Mouse (Mus musculus): Measurements from ENCODE around the gene Ppfia2.

The Ppfia2 gene

DNA sequence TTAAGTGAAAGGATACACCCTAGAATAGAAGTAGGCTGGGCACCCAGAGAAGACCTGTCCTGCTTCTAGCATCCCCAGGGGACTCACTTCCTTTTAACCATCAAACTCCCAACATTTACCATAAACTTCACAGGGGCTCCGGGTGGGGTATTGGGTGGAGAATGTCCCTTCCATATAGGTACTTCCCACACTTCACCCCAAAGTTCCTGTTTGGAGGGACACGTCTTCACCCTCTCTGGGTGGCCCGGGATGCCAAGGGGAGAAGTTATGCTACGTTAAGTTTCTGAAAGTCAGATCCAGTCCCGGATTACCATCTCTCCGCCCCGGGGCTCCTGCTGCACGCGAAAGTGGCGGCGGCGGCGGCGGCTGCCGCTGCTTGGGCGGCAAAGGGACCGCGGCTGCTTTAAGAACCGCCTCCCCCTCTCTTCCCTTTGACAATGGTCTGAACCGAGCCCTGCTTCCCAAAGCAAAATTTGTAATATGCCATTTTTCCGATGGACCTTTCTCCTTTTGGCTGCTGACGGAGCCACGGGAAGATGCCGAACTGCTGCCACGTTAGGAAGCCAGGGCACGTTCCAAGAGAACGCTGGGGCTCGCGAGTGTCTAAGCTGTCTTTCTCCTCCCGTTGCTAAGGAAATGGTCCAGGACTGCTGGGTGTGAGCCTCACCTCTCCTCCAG lies at the start of gene Ppfia2:
Ppfia2 (plus strand) TSS at position 485 of the 678 bp plus-strand sequence.
- no peak for DNase-seq (ENCODE audit: low spot score in 2 of 2)

DNA sequence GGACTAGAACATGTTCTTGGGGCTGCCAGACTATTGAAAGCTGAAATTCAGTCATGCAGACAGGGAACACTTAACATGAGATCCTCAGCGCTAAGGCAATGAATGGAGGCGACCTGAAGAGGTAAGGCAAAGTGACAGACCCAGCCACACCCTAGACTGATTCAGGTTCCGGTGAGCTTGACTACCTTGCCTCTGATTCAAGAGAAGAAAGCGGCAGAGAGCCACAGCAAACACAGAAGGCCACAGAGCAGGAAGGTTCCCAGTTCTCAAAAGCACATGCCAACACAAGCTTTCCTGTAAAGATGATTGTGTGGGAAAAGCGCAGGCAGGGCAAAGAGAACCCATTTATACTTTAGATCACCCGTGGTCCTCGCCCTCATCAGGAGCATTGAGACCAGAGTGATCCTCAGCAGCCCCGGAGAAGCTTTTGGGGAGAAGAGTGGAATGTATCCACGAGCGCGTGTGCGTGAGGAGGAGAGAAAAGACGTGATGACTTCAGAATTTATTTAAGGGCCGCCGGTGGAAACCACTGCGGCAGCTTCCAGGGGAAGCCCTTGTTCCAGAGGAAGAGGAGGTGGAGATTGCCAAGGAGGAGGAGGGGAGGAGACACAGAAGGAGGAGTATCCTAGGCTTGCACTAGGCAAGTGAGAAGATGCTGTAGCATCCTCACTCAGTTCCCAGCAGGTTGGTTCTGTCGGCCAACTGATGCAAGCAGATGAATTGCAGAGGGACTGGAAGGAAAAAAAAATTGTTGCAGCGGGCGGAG lies 1.0 kb upstream of the Ppfia2 start:
- no peak for DNase-seq (ENCODE audit: low spot score in 2 of 2)

DNA sequence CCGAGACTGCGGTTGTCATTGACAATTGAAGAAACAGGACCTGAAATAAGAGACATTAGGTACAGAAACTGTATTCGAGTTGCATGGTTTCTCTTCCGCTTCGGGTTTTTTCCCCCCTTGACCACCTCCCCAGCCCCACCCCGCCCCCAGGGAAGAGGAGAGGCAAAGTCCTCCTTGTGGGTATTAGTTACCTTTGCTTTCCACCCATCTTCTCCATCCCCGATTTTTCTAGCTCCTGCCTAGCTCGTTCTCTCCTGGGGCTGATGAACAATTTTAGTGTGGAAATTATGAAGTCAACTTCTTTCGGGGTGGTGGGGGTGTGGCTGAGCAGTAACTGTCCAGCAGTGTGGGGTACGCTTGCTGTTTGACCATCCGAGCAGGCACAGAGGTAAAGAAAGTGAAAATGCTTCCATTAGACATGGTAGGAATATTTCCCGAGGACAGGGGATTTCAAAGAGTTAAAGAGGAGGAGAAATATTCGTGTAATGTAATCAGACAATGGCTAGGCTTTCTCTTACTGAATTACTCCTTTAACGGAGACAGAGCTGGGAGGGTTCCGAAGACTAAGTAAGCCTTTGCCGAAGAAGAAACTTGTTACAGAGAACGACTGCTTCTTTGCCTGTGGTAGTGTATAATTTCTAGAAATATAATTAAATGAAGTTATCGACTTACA lies 530 bp downstream of the Ppfia2 start:
- DNase-seq (ENCODE audit: low spot score in 2 of 2), result no peak

DNA sequence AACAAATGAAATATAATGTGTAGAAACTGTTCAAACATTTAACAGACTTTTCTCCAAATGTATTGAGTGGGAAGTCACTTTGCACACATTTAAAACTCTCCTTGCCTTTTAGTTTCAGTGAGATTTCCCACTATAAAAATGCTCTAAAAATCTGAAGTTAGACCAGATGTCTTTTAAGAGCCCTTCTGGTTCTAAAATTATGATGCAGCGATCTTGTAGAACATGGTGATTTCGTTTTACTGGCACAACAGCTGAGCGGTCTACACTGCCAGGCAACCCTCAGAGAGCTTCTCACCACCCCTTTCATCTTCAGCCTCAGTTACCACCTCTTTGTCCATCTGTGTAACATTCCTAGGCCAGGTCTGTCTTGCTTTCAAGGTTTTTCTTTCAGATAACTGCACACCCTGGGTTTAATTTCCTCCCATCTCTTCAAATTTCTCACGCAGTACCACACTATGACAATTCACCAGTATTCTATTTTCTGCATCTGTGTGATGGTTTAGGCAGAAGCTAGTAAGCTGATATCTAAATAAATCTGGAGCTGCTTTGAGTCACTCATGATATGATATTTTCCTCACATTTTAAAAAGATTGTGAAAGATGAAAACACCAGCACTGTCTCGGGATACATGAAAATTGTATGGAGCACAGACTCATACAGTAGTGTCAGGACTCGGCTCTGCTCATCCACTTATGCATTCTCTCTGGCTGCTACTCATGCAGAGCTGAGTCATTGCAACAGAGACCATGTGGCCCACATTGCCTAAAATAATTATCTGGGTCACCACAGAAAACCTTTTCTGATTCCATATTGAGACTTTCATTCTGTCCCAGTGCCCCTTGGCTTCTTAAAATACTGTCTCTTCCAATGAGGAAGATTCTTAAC lies 39.4 kb downstream of the Ppfia2 start:
- DNase-seq (ENCODE audit: low spot score in 2 of 2), result no peak

DNA sequence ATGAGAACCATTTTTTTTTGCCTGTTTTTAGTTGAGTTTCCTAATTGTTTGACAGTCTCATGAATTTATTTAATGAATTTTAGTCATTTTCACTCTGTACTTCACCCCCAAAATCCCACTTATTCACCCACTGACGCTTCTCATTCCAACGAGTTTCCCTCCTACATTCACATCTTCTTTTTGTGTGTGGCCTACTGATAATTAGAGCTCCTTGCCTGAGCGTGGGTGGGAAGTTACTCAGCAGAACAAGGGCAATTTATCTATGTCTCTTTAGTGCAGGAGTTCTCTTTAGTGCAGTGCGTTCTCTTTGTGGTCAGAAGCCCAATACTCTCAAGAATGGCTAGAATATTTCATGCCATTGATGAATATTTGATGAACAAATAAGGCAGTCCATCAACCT lies 95.9 kb downstream of the Ppfia2 start:
- DNase-seq (ENCODE audit: low spot score in 2 of 2), result no peak

DNA sequence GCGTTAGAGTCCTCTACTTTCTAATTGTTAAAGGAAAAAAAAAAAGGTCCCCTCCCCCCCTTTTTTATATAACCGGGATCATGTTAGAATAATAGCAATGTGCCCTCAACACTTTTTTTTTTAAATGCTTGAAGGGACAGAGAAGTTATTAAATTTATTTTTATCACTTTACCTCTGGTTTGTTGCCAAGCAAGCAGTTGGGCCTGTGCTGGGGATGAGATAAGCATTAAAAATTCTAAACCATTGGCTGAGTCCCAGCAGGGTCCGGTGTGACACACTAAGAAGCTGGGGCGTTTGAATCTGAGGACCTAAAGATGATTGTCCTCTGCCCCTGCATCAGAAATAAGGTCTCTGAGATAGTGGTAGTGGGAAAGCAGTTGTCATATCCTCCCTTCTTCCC lies 114.9 kb downstream of the Ppfia2 start:
- DNase-seq (ENCODE audit: low spot score in 2 of 2), result no peak

DNA sequence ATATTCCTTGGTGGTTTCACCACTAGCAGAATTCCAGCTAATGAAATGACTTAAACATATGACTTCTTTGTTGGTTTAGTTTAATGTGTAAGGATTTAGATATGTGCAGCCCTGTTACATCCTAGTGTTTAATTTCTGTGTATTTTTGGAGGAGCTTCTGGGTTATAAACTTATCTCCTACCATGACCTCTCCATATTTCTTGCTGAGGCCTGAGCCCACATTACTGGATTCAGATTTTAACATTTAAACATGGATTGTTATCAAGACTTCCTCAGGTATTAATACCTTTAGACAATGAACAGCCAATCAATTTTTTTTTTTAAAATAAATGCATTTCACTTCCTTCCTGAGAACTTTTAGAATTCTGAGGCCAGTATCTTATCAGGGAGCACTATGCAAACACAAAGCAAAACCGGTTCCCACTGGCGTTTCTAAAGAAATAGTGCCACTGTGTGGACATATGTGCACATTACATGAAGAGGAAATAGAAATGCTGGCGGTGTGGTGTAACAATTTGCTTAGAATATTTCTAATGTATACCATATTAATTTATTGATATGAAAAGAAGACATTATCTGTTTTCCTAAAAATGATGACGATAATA lies 115.4 kb downstream of the Ppfia2 start:
- DNase-seq (ENCODE audit: low spot score in 2 of 2), result no peak

DNA sequence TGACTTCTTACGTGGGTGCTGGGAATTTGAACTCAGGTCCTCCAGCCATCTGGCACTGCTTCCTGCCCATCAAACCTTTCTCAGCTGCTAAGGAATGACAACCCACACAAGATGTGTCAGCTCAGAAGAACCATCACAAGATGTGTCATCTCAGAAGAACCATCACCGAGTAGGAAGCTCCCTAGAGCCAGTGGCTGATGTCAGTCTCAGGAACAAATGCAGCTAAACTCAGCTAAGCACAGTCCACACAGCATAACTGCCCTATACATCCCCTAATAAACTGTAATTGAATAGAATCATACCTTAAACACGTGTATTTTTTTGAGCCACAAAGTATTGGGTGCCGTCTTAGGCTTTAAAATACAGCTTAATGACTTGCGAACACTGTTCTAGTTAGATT lies 117.7 kb downstream of the Ppfia2 start:
- no peak for DNase-seq (ENCODE audit: low spot score in 2 of 2)

DNA sequence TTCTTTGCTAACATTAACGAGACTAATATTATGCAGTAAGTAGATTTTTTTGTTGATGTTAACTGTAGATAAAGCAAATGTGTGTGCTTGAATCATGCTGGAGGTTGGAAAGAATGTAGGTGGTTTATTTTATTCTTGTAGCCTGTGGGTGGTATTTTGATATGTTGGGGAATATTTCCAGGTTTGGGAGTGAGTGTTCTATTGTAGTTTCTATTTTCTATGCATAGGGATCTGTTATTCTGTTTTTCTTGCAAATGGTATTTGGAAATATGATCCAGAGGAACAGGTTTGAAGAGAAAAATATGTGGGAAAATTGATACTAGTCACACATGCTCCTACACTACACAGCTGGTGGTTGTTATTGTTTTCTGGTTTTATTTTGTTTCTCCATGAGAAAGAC lies 120.8 kb downstream of the Ppfia2 start:
- no peak for DNase-seq (ENCODE audit: low spot score in 2 of 2)

DNA sequence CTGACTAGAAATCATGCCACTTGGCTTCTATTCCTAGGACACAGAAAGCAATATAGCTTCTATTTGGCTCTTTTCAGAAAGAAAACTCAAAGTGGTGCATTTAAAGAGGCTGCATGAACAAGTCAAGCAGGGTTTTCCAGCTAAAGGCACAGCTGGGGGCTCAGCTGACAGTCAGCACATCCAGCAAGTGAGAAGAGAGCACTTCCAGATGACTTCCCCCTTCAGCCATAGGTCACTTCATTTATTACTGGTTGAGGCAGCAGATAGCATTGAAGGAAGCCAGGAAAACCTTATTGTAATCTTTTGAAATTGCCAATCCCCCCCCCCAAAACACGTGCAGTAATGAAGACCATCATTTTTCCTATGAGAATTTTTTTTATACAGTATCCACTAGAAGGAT lies 126.8 kb downstream of the Ppfia2 start:
- no peak for DNase-seq (ENCODE audit: low spot score in 2 of 2)

DNA sequence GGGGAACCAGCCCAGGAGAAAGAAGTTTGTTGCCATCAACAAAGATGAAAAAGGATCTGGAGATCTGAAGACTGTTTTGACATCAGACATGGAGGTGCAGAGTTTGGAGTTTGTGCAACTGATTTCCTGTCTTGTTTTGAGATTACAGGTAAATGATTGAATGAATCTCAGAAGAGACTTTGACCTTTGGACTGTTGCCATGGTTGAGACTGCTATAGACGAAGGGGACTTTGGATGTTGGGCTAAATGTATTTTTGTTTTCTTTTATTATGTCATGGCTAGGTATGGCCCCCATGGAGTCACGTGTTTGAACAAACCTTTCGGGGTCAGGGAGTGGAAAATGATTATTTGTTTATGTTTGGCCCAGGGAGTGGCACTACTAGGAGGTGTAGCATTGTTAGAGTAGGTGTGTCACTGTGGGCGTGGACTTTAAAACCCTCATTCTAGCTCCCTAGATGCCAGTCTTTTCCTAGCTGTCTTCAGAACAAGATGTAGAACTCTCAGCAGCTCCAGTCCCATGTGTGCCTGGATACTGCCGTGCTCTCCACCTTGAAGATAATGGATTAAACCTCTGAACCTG lies 133.3 kb downstream of the Ppfia2 start:
- DNase-seq (ENCODE audit: low spot score in 2 of 2), result no peak

DNA sequence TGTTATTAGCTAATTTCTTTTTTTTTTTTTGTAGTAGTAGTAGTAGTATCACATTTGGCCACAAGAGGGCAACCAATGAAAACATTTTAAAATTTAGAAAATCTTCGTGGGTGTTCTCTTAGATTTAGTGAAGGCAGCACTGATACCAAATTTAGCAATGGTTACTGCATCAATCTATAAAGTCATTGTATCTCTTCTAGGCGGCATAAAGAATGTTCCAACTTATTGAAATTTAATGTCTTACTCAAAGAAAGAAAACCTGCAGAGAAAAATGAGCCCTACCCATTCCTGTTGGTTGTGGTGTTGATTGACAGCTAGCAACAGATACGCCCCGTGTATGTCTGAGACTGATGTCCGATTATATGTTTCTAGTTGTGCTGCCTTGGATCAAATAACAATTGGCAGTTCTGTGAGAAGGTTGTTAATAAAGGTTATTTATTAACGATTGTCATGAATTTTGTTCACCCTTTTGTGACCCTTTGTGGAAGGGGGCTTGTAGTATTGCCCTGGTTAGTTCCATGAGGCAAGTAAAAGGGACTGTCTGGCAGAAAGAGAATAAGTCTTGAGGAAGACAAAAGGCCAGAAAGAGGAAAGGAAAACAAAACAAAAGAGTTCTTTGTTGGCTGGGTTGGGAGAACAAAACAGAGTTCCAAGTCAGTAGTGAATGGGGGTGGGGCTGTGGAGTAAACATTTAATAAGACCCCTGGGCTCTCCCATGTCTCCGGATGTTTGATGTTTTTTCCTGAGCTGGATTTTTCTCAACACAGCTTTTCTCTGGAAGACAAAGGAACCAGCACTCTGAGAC lies 139.2 kb downstream of the Ppfia2 start:
- no peak for DNase-seq (ENCODE audit: low spot score in 2 of 2)

DNA sequence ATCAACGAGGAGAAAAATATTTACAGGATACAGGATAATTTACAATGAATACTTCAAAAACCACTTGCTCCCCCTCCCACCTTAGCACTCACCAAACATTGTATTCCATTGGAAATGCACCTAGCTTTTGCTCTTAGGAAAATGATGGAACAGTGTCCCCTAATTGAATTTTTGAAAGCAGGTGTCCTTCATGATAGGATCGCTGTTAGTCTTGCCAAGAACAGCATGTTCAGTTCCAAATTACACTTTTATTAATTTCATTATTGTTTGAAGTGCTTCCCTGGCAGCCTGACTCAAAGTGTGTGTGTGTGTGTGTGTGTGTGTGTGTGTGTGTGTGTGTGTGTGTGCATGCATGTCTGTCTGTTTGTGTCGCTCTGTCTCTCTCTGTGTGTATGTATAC lies 140.1 kb downstream of the Ppfia2 start:
- DNase-seq (ENCODE audit: low spot score in 2 of 2), result no peak

DNA sequence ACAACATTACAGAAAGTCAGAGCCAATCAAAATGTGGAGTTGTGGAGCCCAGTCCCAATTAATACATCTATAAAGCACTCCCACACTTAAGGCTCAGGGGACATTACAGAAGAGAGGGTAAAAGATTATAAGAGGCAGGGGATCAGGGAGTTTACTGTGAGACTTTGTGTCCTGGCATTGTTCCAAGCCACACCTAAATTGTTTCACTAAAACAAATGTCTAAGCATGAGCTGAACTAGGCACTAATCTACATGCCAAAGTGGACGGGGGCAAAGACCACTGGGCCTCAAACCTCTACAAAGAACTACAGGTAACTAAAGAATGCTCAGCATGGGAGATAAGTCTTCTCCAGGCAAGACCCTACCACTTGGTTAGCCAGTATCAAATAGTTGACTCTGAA lies 148.1 kb downstream of the Ppfia2 start:
- DNase-seq (ENCODE audit: low spot score in 2 of 2), result no peak

DNA sequence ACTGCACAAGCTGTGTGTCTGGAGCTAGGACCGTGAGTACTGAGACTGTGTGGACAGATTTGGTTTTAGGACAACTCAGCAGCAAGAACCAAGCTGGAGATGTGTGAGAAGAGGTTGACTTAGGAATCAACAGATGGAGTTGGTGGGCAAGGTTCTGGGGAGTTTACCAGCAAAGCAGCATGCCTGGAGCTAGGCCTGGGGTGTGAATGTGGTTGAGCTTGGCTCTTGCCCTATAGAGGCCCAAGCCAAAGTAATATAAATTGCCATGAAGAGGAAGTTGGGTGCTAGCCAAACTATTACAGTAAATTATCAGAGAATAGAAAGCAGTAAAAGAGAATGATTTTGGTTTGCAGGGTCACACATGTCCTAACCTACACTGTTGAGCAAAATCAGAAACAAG lies 150.8 kb downstream of the Ppfia2 start:
- DNase-seq (ENCODE audit: low spot score in 2 of 2), result no peak

DNA sequence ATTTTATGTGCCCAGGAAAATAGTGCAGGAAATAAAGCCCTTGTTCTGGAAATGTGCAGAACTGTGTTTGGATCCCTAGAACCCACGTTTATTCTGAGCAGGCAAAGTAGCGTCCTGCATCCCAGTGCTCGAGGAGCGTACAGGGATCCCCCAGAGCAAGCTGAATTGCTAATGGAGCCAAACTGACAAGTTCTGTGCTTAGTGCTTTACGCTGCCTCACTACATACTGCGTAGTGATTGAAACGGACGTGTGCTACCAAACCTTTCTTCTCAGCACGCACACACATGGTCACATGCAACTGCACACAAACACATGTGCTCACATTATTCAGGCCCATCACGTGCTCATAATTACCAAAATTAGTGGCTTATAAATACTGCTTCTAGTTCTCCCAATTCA lies 153.2 kb downstream of the Ppfia2 start:
- no peak for DNase-seq (ENCODE audit: low spot score in 2 of 2)

DNA sequence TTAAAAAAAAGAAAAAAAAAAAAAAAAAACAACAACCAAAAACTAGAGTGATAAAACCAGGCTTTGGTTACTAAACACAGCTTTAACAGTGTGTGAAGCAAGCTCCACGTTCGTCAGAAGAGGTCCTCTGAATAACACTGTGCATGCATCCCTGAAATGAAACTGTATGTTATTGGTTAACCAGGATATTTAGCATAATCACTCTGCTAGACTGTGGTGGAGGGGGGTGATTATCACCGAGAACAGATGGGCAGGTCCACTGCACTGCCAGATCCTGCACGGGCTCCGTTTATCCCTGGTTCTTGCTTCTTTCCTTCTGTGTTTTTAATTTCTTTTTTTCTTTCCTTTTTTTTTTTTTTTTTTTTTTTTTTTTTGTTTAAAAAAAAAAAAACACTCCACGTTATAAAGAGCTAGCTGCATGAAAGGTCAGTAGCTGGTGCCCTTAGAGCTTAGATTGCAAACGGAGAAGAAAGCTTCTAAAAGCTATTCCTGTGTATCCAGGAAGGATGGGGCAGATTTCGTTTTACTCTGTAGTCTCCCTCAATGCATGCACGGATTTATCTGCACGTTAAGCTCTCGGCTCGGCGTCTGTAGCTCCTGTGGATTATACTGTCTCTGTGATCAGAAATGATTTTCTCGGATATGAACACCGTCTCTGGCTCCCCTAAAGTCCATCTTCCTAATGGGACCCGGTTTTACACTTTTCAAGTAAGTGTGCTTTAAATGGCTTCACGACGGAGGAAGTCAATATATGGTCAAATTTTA lies 162.2 kb downstream of the Ppfia2 start:
- DNase-seq (ENCODE audit: low spot score in 2 of 2), result no peak

DNA sequence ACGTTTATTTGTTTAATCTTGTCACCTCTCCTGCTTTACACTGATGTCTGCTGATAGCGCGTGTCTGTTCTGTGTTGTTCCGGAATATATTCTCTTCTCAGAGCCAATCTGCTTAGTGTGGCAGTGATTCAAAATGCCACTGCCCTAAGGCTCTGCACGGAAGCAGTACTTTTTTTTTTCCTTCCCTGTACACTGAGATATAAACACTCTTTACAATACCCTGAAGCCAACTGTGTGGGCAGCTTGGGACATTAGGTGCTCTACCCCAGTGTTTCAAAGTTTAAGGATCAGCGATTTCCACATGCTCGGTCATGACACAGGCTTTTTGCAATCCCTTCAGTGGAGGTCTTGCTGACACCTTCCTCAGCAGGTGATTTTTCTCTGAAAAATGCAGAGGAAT lies 163.8 kb downstream of the Ppfia2 start:
- DNase-seq (ENCODE audit: low spot score in 2 of 2), result no peak

DNA sequence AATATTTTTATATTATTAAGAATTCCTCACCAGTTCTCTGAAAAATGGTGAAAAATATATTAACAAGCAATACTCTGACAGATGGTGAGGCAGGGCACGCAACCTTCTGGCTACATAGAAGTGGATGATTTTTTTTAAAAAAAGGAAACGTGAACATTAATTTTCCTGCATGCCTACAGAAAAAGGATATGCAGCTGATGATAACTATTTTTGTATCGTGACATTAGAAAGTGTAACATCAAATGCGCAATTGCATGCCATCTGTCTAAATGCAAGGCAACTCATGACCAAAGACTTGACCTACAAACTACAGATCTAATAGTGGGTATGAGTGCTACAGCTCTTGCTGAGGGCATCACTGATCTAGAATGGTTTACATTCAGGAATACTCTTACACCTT lies 182.1 kb downstream of the Ppfia2 start:
- DNase-seq (ENCODE audit: low spot score in 2 of 2), result no peak

DNA sequence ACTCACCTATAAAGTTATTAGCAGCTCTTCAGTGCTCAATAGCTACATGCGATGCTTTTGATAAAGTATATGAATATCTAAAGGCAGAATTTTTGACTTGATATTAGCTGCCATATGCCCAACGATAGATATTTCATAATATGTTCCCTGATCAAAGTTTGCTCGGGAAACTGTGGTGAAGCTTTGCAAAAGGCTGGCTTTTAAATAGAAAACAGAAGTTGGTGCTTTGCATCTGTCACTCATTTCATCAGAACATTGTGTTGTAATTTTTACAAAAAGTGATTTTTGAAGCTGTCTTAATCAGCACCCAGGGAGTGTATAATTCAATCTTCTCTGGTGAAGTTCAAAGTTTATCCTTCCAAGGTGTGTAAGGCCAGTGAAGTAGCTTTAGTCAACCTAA lies 195.1 kb downstream of the Ppfia2 start:
- DNase-seq (ENCODE audit: low spot score in 2 of 2), result no peak
